Mouse (Mus musculus): ENCODE data around the gene Smtnl2. TPM values are rescaled to one million over a fixed set of nuclear protein-coding genes. Genes with fewer than 3 reads are reported as not detected.

The Smtnl2 gene
- polyA plus RNA-seq, 1 experiment from 2014 or later, result 8.0 TPM

- no peaks in the 10 kb centered on the region for H3K27me3 ChIP-seq (ENCODE audit: control insufficient read depth, insufficient read depth, low read length)
- ATAC-seq (replicated peaks; ENCODE audit: insufficient number of reproducible peaks, low FRiP score, low TSS enrichment, low read depth) (no peak), DNase-seq (ENCODE audit: low spot score) (peak; percentile 20)
- no peak overlapping the region for H3K9ac ChIP-seq (replicated peaks; ENCODE audit: low read length)
- 0 out of 2 replicates have a peak, but pooled peaks cover 2% of the 10 kb centered on the region for H3K4me1 ChIP-seq (ENCODE audit: control insufficient read depth, insufficient read depth, low read length)
- H3K36me3 ChIP-seq (replicated peaks; ENCODE audit: control insufficient read depth, insufficient read depth, low read depth, low read length), result no peaks in the 10 kb centered on the region
- 48% methylated on average over 8 of the region's 8 CpGs for WGBS
- H3K27ac ChIP-seq (replicated peaks; ENCODE audit: low read depth, low read length), result no peak overlapping the region
- H3K4me3 ChIP-seq (ENCODE audit: low read depth, low read length), result no peak overlapping the region
- H3K9me3 ChIP-seq (replicated peaks; ENCODE audit: control insufficient read depth, low read length), result no peaks in the 10 kb centered on the region
- no peak overlapping the region for H3K4me2 ChIP-seq (ENCODE audit: low read depth, low read length)
These were observed 5.3 kb downstream of the Smtnl2 start for GRCm38 (mm10) chr11:72406079-72406675.

- no peak for ATAC-seq (replicated peaks; ENCODE audit: insufficient number of reproducible peaks, low FRiP score, low TSS enrichment, low read depth)
- Histone ChIP-seq H3K4me2 (ENCODE audit: low read depth, low read length) (no peak overlapping the region), H3K27ac (replicated peaks; ENCODE audit: low read depth, low read length) (no peak overlapping the region), H3K4me3 (ENCODE audit: low read depth, low read length) (no peak overlapping the region), H3K36me3 (replicated peaks; ENCODE audit: control insufficient read depth, insufficient read depth, low read depth, low read length) (no peaks in the 10 kb centered on the region), H3K9me3 (replicated peaks; ENCODE audit: control insufficient read depth, low read length) (no peaks in the 10 kb centered on the region), H3K9ac (replicated peaks; ENCODE audit: low read length) (no peak overlapping the region), H3K27me3 (ENCODE audit: control insufficient read depth, insufficient read depth, low read length) (no peaks in the 10 kb centered on the region), H3K4me1 (ENCODE audit: control insufficient read depth, insufficient read depth, low read length) (0 out of 2 replicates have a peak, but pooled peaks cover 1% of the 10 kb centered on the region)
- no peak for DNase-seq (ENCODE audit: low spot score)
- WGBS, result 45% methylated on average over 4 of the region's 4 CpGs
These were observed 6.0 kb downstream of the Smtnl2 start for GRCm38 (mm10) chr11:72405532-72405931.

GRCm38 (mm10) chr11:72402969-72403368 lies 8.5 kb downstream of the Smtnl2 start:
- DNase-seq (ENCODE audit: low spot score) (no peak), ATAC-seq (replicated peaks; ENCODE audit: insufficient number of reproducible peaks, low FRiP score, low TSS enrichment, low read depth) (no peak)
- Histone ChIP-seq H3K9me3 (replicated peaks; ENCODE audit: control insufficient read depth, low read length) (no peaks in the 10 kb centered on the region), H3K9ac (replicated peaks; ENCODE audit: low read length) (no peak overlapping the region), H3K36me3 (replicated peaks; ENCODE audit: control insufficient read depth, insufficient read depth, low read depth, low read length) (no peaks in the 10 kb centered on the region), H3K27me3 (ENCODE audit: control insufficient read depth, insufficient read depth, low read length) (no peaks in the 10 kb centered on the region), H3K4me2 (ENCODE audit: low read depth, low read length) (no peak overlapping the region), H3K27ac (replicated peaks; ENCODE audit: low read depth, low read length) (no peak overlapping the region), H3K4me1 (ENCODE audit: control insufficient read depth, insufficient read depth, low read length) (no peaks in the 10 kb centered on the region), H3K4me3 (ENCODE audit: low read depth, low read length) (no peak overlapping the region)
- WGBS, result 86% methylated on average over 12 of the region's 12 CpGs

GRCm38 (mm10) chr11:72402017-72402416 lies 9.5 kb downstream of the Smtnl2 start:
- Histone ChIP-seq H3K4me3 (ENCODE audit: low read depth, low read length) (no peak overlapping the region), H3K9ac (replicated peaks; ENCODE audit: low read length) (no peak overlapping the region), H3K27me3 (ENCODE audit: control insufficient read depth, insufficient read depth, low read length) (no peaks in the 10 kb centered on the region), H3K36me3 (replicated peaks; ENCODE audit: control insufficient read depth, insufficient read depth, low read depth, low read length) (no peaks in the 10 kb centered on the region), H3K4me2 (ENCODE audit: low read depth, low read length) (no peak overlapping the region), H3K27ac (replicated peaks; ENCODE audit: low read depth, low read length) (no peak overlapping the region), H3K4me1 (ENCODE audit: control insufficient read depth, insufficient read depth, low read length) (no peaks in the 10 kb centered on the region), H3K9me3 (replicated peaks; ENCODE audit: control insufficient read depth, low read length) (no peaks in the 10 kb centered on the region)
- no peak for DNase-seq (ENCODE audit: low spot score)
- no peak for ATAC-seq (replicated peaks; ENCODE audit: insufficient number of reproducible peaks, low FRiP score, low TSS enrichment, low read depth)
- 58% methylated on average over 5 of the region's 5 CpGs for WGBS

GRCm38 (mm10) chr11:72401068-72401467 lies 10.4 kb downstream of the Smtnl2 start:
- no peaks in the 10 kb centered on the region for H3K4me1 ChIP-seq (ENCODE audit: control insufficient read depth, insufficient read depth, low read length)
- no peak overlapping the region for H3K4me2 ChIP-seq (ENCODE audit: low read depth, low read length)
- H3K9me3 ChIP-seq (replicated peaks; ENCODE audit: control insufficient read depth, low read length), result no peaks in the 10 kb centered on the region
- ATAC-seq (replicated peaks; ENCODE audit: insufficient number of reproducible peaks, low FRiP score, low TSS enrichment, low read depth), result no peak
- H3K9ac ChIP-seq (replicated peaks; ENCODE audit: low read length), result no peak overlapping the region
- 71% methylated on average over 12 of the region's 12 CpGs for WGBS
- no peaks in the 10 kb centered on the region for H3K36me3 ChIP-seq (replicated peaks; ENCODE audit: control insufficient read depth, insufficient read depth, low read depth, low read length)
- DNase-seq (ENCODE audit: low spot score), result no peak
- H3K27me3 ChIP-seq (ENCODE audit: control insufficient read depth, insufficient read depth, low read length), result no peaks in the 10 kb centered on the region
- H3K4me3 ChIP-seq (ENCODE audit: low read depth, low read length), result no peak overlapping the region
- H3K27ac ChIP-seq (replicated peaks; ENCODE audit: low read depth, low read length), result no peak overlapping the region

- no peak overlapping the region for H3K4me2 ChIP-seq (ENCODE audit: low read depth, low read length)
- H3K9ac ChIP-seq (replicated peaks; ENCODE audit: low read length), result no peak overlapping the region
- no peaks in the 10 kb centered on the region for H3K36me3 ChIP-seq (replicated peaks; ENCODE audit: control insufficient read depth, insufficient read depth, low read depth, low read length)
- H3K4me1 ChIP-seq (ENCODE audit: control insufficient read depth, insufficient read depth, low read length), result no peaks in the 10 kb centered on the region
- no peaks in the 10 kb centered on the region for H3K27me3 ChIP-seq (ENCODE audit: control insufficient read depth, insufficient read depth, low read length)
- H3K4me3 ChIP-seq (ENCODE audit: low read depth, low read length), result no peak overlapping the region
- no peaks in the 10 kb centered on the region for H3K9me3 ChIP-seq (replicated peaks; ENCODE audit: control insufficient read depth, low read length)
- WGBS, result 84% methylated on average over 8 of the region's 8 CpGs
- no peak overlapping the region for H3K27ac ChIP-seq (replicated peaks; ENCODE audit: low read depth, low read length)
- DNase-seq (ENCODE audit: low spot score) (no peak), ATAC-seq (replicated peaks; ENCODE audit: insufficient number of reproducible peaks, low FRiP score, low TSS enrichment, low read depth) (no peak)
These were observed 13.5 kb downstream of the Smtnl2 start for GRCm38 (mm10) chr11:72397811-72398525.

- no peak overlapping the region for H3K4me2 ChIP-seq (ENCODE audit: low read depth, low read length)
- no peak overlapping the region for H3K9ac ChIP-seq (replicated peaks; ENCODE audit: low read length)
- no peaks in the 10 kb centered on the region for H3K36me3 ChIP-seq (replicated peaks; ENCODE audit: control insufficient read depth, insufficient read depth, low read depth, low read length)
- DNase-seq (ENCODE audit: low spot score), result no peak
- no peak overlapping the region for H3K27ac ChIP-seq (replicated peaks; ENCODE audit: low read depth, low read length)
- no peak for ATAC-seq (replicated peaks; ENCODE audit: insufficient number of reproducible peaks, low FRiP score, low TSS enrichment, low read depth)
- WGBS, result 83% methylated on average over 10 of the region's 10 CpGs
- H3K4me3 ChIP-seq (ENCODE audit: low read depth, low read length), result no peak overlapping the region
- no peaks in the 10 kb centered on the region for H3K27me3 ChIP-seq (ENCODE audit: control insufficient read depth, insufficient read depth, low read length)
- H3K9me3 ChIP-seq (replicated peaks; ENCODE audit: control insufficient read depth, low read length), result no peaks in the 10 kb centered on the region
- no peaks in the 10 kb centered on the region for H3K4me1 ChIP-seq (ENCODE audit: control insufficient read depth, insufficient read depth, low read length)
These were observed 14.4 kb downstream of the Smtnl2 start for GRCm38 (mm10) chr11:72397072-72397471.

- H3K9me3 ChIP-seq (replicated peaks; ENCODE audit: control insufficient read depth, low read length), result no peaks in the 10 kb centered on the region
- no peak overlapping the region for H3K9ac ChIP-seq (replicated peaks; ENCODE audit: low read length)
- no peak overlapping the region for H3K4me3 ChIP-seq (ENCODE audit: low read depth, low read length)
- no peaks in the 10 kb centered on the region for H3K4me1 ChIP-seq (ENCODE audit: control insufficient read depth, insufficient read depth, low read length)
- H3K27ac ChIP-seq (replicated peaks; ENCODE audit: low read depth, low read length), result no peak overlapping the region
- no peak overlapping the region for H3K4me2 ChIP-seq (ENCODE audit: low read depth, low read length)
- ATAC-seq (replicated peaks; ENCODE audit: insufficient number of reproducible peaks, low FRiP score, low TSS enrichment, low read depth) (no peak), DNase-seq (ENCODE audit: low spot score) (no peak)
- 81% methylated on average over 7 of the region's 7 CpGs for WGBS
- H3K36me3 ChIP-seq (replicated peaks; ENCODE audit: control insufficient read depth, insufficient read depth, low read depth, low read length), result no peaks in the 10 kb centered on the region
- H3K27me3 ChIP-seq (ENCODE audit: control insufficient read depth, insufficient read depth, low read length), result no peaks in the 10 kb centered on the region
These were observed 14.9 kb downstream of the Smtnl2 start for GRCm38 (mm10) chr11:72396621-72397020.

Data from embryonic facial prominence, embryonic 11.5 days (tissue).